Mouse (Mus musculus): ENCODE data around the gene Art2b.

- peak; percentile 74 to 86 for TF ChIP-seq CTCF (conservative IDR thresholded peaks at IDR 0.05 in 1 of 2, IDR thresholded peaks at IDR 0.05 in 1 of 2; ENCODE audit: low read depth in 2 of 2, low read length in 2 of 2)
- no peak for TF ChIP-seq POLR2A (IDR thresholded peaks at IDR 0.05; ENCODE audit: low read depth, low read length)
- no peak for TF ChIP-seq CHD2 (IDR thresholded peaks at IDR 0.05; ENCODE audit: low read length)
- TF ChIP-seq E2F4 (IDR thresholded peaks at IDR 0.05; ENCODE audit: insufficient replicate concordance, low read depth, low read length), result no peak
- TF ChIP-seq KAT2A (IDR thresholded peaks at IDR 0.05; ENCODE audit: insufficient replicate concordance, low read length), result no peak
- TF ChIP-seq IRF4 (IDR thresholded peaks at IDR 0.05; ENCODE audit: low read depth, low read length), result no peak
- TF ChIP-seq ZNF384 (IDR thresholded peaks at IDR 0.05; ENCODE audit: low read depth, low read length), result peak; percentile 43; the same call in 1 of the 2 replicates
- TF ChIP-seq MAFK (IDR thresholded peaks at IDR 0.05; ENCODE audit: insufficient replicate concordance, low read length), result no peak
- no peak for TF ChIP-seq HCFC1 (IDR thresholded peaks at IDR 0.05; ENCODE audit: low read depth, low read length)
- no peak for TF ChIP-seq MAZ (IDR thresholded peaks at IDR 0.05; ENCODE audit: low read depth, low read length)
These were observed 47.1 kb downstream of the Art2b start for GRCm38 (mm10) chr7:101538141-101538933.
